Mouse (Mus musculus) heart, embryonic 14.5 days (tissue): ENCODE results near the gene Pnp2. TPM values are rescaled to one million over a fixed set of nuclear protein-coding genes. Genes with fewer than 3 reads are reported as not detected.
"Not testable (repeated sequence)": the region's sequence is repeated elsewhere in the genome, so short reads cannot be mapped to it uniquely, and the experiment has no call there.

ENCODE experiments used
- ATAC-seq: fragments of 200-750 bp; cut with Nextera tagmentation; 2 replicates; pipeline ENCODE4 v1.8.0; 2017; ENCODE audit warnings: low read depth, moderate TSS enrichment; ENCODE audit not compliant: insufficient number of reproducible peaks, insufficient read depth, low FRiP score
- H3K27ac ChIP-seq, 2 experiments: fragments of 200-500 bp in 1 of 2; fragments of 300-500 bp in 1 of 2; sonication (generic) in 1 of 2; replicated peaks in 1 of 2; 2 replicates each; pipeline ENCODE4 v1.5.1; 2012 to 2014; ENCODE audit warnings: low read depth in 2 of 2, low read length in 2 of 2, control low read depth in 1 of 2, mild to moderate bottlenecking in 1 of 2, mixed read lengths in 1 of 2; ENCODE audit not compliant: control insufficient read depth in 1 of 2, insufficient read depth in 1 of 2
- H3K27me3 ChIP-seq: fragments of 300-500 bp; sonication (generic); 2 replicates; pipeline ENCODE4 v1.6.1; 2014; ENCODE audit warnings: mild to moderate bottlenecking, low read length, control low read depth; ENCODE audit not compliant: control insufficient read depth, insufficient read depth
- H3K36me3 ChIP-seq: fragments of 300-500 bp; sonication (generic); 2 replicates; pipeline ENCODE4 v1.6.1; 2014; ENCODE audit warnings: mild to moderate bottlenecking, control low read depth, low read length, mixed read lengths; ENCODE audit not compliant: control insufficient read depth, insufficient read depth
- H3K4me1 ChIP-seq, 2 experiments: fragments of 200-500 bp in 1 of 2; fragments of 300-500 bp in 1 of 2; sonication (generic) in 1 of 2; 2 replicates each; pipeline ENCODE4 v1.6.1; 2012 to 2014; ENCODE audit warnings: low read length in 2 of 2, control low read depth in 1 of 2, mixed read lengths in 1 of 2; ENCODE audit not compliant: control insufficient read depth in 2 of 2, insufficient read depth in 2 of 2
- H3K4me2 ChIP-seq: fragments of 300-500 bp; sonication (generic); 2 replicates; pipeline ENCODE4 v1.6.1; 2014; ENCODE audit warnings: mild to moderate bottlenecking, low read length
- H3K4me3 ChIP-seq, 2 experiments: fragments of 200-500 bp in 1 of 2; fragments of 300-500 bp in 1 of 2; sonication (generic) in 1 of 2; 2 replicates each; pipeline ENCODE4 v1.5.1; 2012 to 2014; ENCODE audit warnings: low read length in 2 of 2, mild to moderate bottlenecking in 2 of 2, control low read depth in 1 of 2, low read depth in 1 of 2, moderate library complexity in 1 of 2; ENCODE audit not compliant: control insufficient read depth in 1 of 2, insufficient read depth in 1 of 2
- H3K9ac ChIP-seq: fragments of 300-500 bp; sonication (generic); 2 replicates; pipeline ENCODE4 v1.6.1; 2014; ENCODE audit warnings: mild to moderate bottlenecking, low read length
- H3K9me3 ChIP-seq: fragments of 300-500 bp; sonication (generic); 2 replicates; pipeline ENCODE4 v1.6.1; 2016; ENCODE audit warnings: low read length, control low read depth; ENCODE audit not compliant: control insufficient read depth
- WGBS: fragments of 180-500 bp; shearing (Covaris S2); extraction: QIAGEN DNeasy Blood & Tissue Kit; methylation state at CpG from one replicate; pipeline ENCODE4 v1.1.7; 2014; 5-methylcytosine and 5-hydroxymethylcytosine counted together
- polyA plus RNA-seq: library from polyadenylated mRNA; unstranded; fragments of >200 nt; fragmentation: Nextera tagmentation; extraction: Ambion mirVana; gene quantifications from 2 replicates; pipeline ENCODE4 v1.2.1, GENCODE M21; 2014

Gene Pnp2
- polyA plus RNA-seq: 0.36 and 0.59 TPM in 2 replicates

GRCm38 (mm10) chr14:50955942-50956508, at the start of gene Pnp2:
Pnp2 (plus strand) TSS chr14:50955992.
- peak; percentile 82 for ATAC-seq
- 4% methylated on average over 18 of the region's 19 CpGs for WGBS
- peak within 1 kb of the TSS; percentile 53 for H3K4me2 ChIP-seq
- not testable (repeated sequence) for H3K9me3 ChIP-seq, H3K9ac ChIP-seq, H3K27me3 ChIP-seq, H3K36me3 ChIP-seq, H3K4me1 ChIP-seq
- peak within 1 kb of the TSS in 1 of 2 experiments; percentile 22; a peak in 1 of 4 replicates for H3K27ac ChIP-seq
- peak within 1 kb of the TSS; percentile 15 to 22; a peak in 2 of 4 replicates for H3K4me3 ChIP-seq

- no peak for ATAC-seq
- WGBS: 83% methylated on average over 4 of the region's 4 CpGs
- no peak overlapping the region for H3K9ac ChIP-seq
Measured at GRCm38 (mm10) chr14:50908126-50908525, 47.7 kb upstream of the Pnp2 start.

GRCm38 (mm10) chr14:50911356-50911755, 44.4 kb upstream of the Pnp2 start:
- no peaks in the 10 kb centered on the region for H3K9me3 ChIP-seq
- peaks cover 51% of the 10 kb centered on the region for H3K36me3 ChIP-seq
- 53% methylated on average over 3 of the region's 3 CpGs for WGBS
- no peak overlapping the region for H3K9ac ChIP-seq
- no peak overlapping the region for H3K4me3 ChIP-seq
- no peak overlapping the region for H3K27ac ChIP-seq
- no peak overlapping the region for H3K4me2 ChIP-seq
- ATAC-seq: no peak
- H3K27me3 ChIP-seq: no peaks in the 10 kb centered on the region
- no peaks in the 10 kb centered on the region for H3K4me1 ChIP-seq

More at GRCm38 (mm10) chr14:50908126-50908525, 47.7 kb upstream of the Pnp2 start:
- H3K4me1 ChIP-seq: peaks cover 4% of the 10 kb centered on the region in 2 experiments; a peak in 2 of 4 replicates
- H3K4me3 ChIP-seq: no peak overlapping the region
- H3K27ac ChIP-seq: no peak overlapping the region
- no peak overlapping the region for H3K4me2 ChIP-seq
- H3K9me3 ChIP-seq: no peaks in the 10 kb centered on the region
- no peaks in the 10 kb centered on the region for H3K27me3 ChIP-seq
- peaks cover 20% of the 10 kb centered on the region for H3K36me3 ChIP-seq

GRCm38 (mm10) chr14:50923437-50923836, 32.4 kb upstream of the Pnp2 start:
- Histone ChIP-seq H3K9ac (peak overlapping the region; percentile 91), H3K4me2 (peak overlapping the region; percentile 93), H3K4me3 (peak overlapping the region in 1 of 2 experiments; percentile 88; a peak in 2 of 4 replicates), H3K36me3 (peaks cover 31% of the 10 kb centered on the region), H3K4me1 (peaks cover 0 to 16% of the 10 kb centered on the region in 2 experiments; a peak in 2 of 4 replicates), H3K27ac (peak overlapping the region in 1 of 2 experiments; percentile 89; a peak in 2 of 4 replicates)
- not testable (repeated sequence) for H3K27me3 ChIP-seq, ATAC-seq, H3K9me3 ChIP-seq
- WGBS: 58% methylated on average over 1 of the region's 1 CpGs

- H3K4me2 ChIP-seq: peak within 1 kb of the TSS; percentile 93
- under 1% methylated on average over 57 of the region's 57 CpGs for WGBS
- no peaks in the 10 kb centered on the region for H3K27me3 ChIP-seq
- peak; percentile 91 for ATAC-seq
- peak within 1 kb of the TSS; percentile 91 for H3K9ac ChIP-seq
- H3K4me3 ChIP-seq: peak within 1 kb of the TSS; percentile 67 to 88
- H3K9me3 ChIP-seq: no peaks in the 10 kb centered on the region
- peaks cover 38% of the 10 kb centered on the region for H3K36me3 ChIP-seq
- peaks cover 0 to 19% of the 10 kb centered on the region in 2 experiments; a peak in 2 of 4 replicates for H3K4me1 ChIP-seq
- H3K27ac ChIP-seq: peak within 1 kb of the TSS; percentile 87 to 89
Measured at GRCm38 (mm10) chr14:50924281-50925064, 31.3 kb upstream of the Pnp2 start, which contains the start of the genes Osgep and Apex1. Osgep (minus strand) TSS chr14:50924893. Apex1 (plus strand) TSS chr14:50924968.

- no peaks in the 10 kb centered on the region for H3K27me3 ChIP-seq
- peaks cover 37% of the 10 kb centered on the region for H3K36me3 ChIP-seq
- H3K9ac ChIP-seq: peak overlapping the region; percentile 91
- ATAC-seq: peak; percentile 23
- peak overlapping the region; percentile 67 to 88 for H3K4me3 ChIP-seq
- peaks cover 5 to 25% of the 10 kb centered on the region in 2 experiments; a peak in 3 of 4 replicates for H3K4me1 ChIP-seq
- H3K4me2 ChIP-seq: peak overlapping the region; percentile 93
- H3K9me3 ChIP-seq: no peaks in the 10 kb centered on the region
- H3K27ac ChIP-seq: peak overlapping the region; percentile 61 to 89
- 1% methylated on average over 38 of the region's 38 CpGs for WGBS
Measured at GRCm38 (mm10) chr14:50925111-50925920, 30.5 kb upstream of the Pnp2 start.

GRCm38 (mm10) chr14:50927366-50927765, 28.4 kb upstream of the Pnp2 start:
- H3K27ac ChIP-seq: no peak overlapping the region
- no peak overlapping the region for H3K9ac ChIP-seq
- H3K4me1 ChIP-seq: peaks cover 5 to 25% of the 10 kb centered on the region in 2 experiments; a peak in 3 of 4 replicates
- WGBS: 79% methylated on average over 3 of the region's 3 CpGs
- H3K36me3 ChIP-seq: peaks cover 37% of the 10 kb centered on the region
- H3K9me3 ChIP-seq: no peaks in the 10 kb centered on the region
- no peak overlapping the region for H3K4me2 ChIP-seq
- H3K27me3 ChIP-seq: no peaks in the 10 kb centered on the region
- no peak overlapping the region for H3K4me3 ChIP-seq
- ATAC-seq: no peak
